Mouse (Mus musculus): ENCODE results near the gene Tas2r102. TPM values are rescaled to one million over a fixed set of nuclear protein-coding genes. Genes with fewer than 3 reads are reported as not detected.

The Tas2r102 gene
- not detected in 2 replicates for polyA plus RNA-seq (2014; fragmentation: Nextera tagmentation; extraction: Ambion mirVana)

DNA sequence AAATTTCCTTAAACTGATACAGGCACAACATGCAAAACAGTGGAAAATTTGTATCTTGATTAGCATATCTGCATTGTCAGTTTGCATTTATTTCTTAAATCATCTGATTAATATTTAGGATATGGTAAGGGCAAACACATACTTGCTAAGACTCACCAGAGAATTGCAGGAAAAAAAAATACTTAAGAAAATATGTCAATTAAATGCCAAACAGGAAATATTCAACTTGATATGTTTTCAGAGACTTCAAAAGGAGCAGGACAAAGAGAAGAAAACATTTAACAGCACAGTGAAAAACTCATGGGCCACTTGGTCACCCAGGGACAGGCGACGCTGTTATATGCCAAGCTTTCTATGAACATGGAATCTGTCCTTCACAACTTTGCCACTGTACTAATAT, at the start of gene Tas2r102:
Tas2r102 (plus strand) TSS at position 301 of the 400 bp plus-strand sequence.
- H3K9me3 ChIP-seq (ENCODE audit: control insufficient read depth, low read length) = no peaks in the 10 kb centered on the region
- no peak within 1 kb of the TSS for H3K4me2 ChIP-seq (replicated peaks; ENCODE audit: low read depth, low read length)
- ATAC-seq (ENCODE audit: low FRiP score) = no peak
- no peaks in the 10 kb centered on the region for H3K36me3 ChIP-seq (ENCODE audit: control insufficient read depth, insufficient read depth, low read length)
- H3K4me3 ChIP-seq (ENCODE audit: low read depth, low read length) = no peak within 1 kb of the TSS
- no peak for DNase-seq (ENCODE audit: low spot score)
- no peak within 1 kb of the TSS for H3K27ac ChIP-seq (ENCODE audit: low read depth, low read length)
- no peak within 1 kb of the TSS for H3K9ac ChIP-seq (ENCODE audit: low read depth, low read length)
- no peaks in the 10 kb centered on the region for H3K27me3 ChIP-seq (ENCODE audit: control insufficient read depth, insufficient read depth, low read length)
- 84% methylated on average over 2 of the region's 2 CpGs for WGBS
- H3K4me1 ChIP-seq (replicated peaks; ENCODE audit: control insufficient read depth, insufficient read depth, low read length) = no peaks in the 10 kb centered on the region

DNA sequence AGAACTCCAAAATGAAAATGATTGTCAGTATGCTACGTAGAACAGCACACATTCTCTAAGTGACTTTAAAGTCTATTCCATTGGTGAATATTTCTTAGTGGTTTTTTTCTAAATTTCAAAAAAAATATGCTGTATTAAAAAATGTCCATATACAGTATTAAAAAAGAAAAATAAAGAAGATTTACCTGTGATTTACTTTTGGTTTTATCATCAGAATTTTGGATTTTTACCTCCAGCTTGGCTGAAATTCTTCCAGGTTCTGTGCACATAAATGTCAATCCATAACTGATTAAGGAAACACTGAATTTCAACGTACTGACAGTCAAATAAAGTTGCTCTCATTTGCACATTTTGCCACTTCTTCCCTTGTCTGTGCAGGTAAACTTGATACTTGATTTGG, 24.0 kb upstream of the Tas2r102 start, which contains the start of gene Tas2r115:
Tas2r115 (minus strand) TSS at position 101 of the 400 bp plus-strand sequence.
- ATAC-seq (ENCODE audit: low FRiP score) = no peak
- no peaks in the 10 kb centered on the region for H3K9me3 ChIP-seq (ENCODE audit: control insufficient read depth, low read length)
- H3K9ac ChIP-seq (ENCODE audit: low read depth, low read length) = no peak within 1 kb of the TSS
- H3K4me3 ChIP-seq (ENCODE audit: low read depth, low read length) = no peak within 1 kb of the TSS
- no peaks in the 10 kb centered on the region for H3K36me3 ChIP-seq (ENCODE audit: control insufficient read depth, insufficient read depth, low read length)
- DNase-seq (ENCODE audit: low spot score) = no peak
- no peaks in the 10 kb centered on the region for H3K27me3 ChIP-seq (ENCODE audit: control insufficient read depth, insufficient read depth, low read length)
- no peak within 1 kb of the TSS for H3K27ac ChIP-seq (ENCODE audit: low read depth, low read length)
- no peak within 1 kb of the TSS for H3K4me2 ChIP-seq (replicated peaks; ENCODE audit: low read depth, low read length)
- no peaks in the 10 kb centered on the region for H3K4me1 ChIP-seq (replicated peaks; ENCODE audit: control insufficient read depth, insufficient read depth, low read length)
- WGBS = 82% methylated on average over 2 of the region's 2 CpGs

GRCm38 (mm10) chr6:132750206-132750605, 11.7 kb upstream of the Tas2r102 start:
- Histone ChIP-seq H3K4me3 (ENCODE audit: low read depth, low read length) (no peak overlapping the region), H3K4me2 (replicated peaks; ENCODE audit: low read depth, low read length) (no peak overlapping the region), H3K27ac (ENCODE audit: low read depth, low read length) (no peak overlapping the region), H3K9me3 (ENCODE audit: control insufficient read depth, low read length) (no peaks in the 10 kb centered on the region), H3K9ac (ENCODE audit: low read depth, low read length) (no peak overlapping the region), H3K36me3 (ENCODE audit: control insufficient read depth, insufficient read depth, low read length) (no peaks in the 10 kb centered on the region), H3K27me3 (ENCODE audit: control insufficient read depth, insufficient read depth, low read length) (no peaks in the 10 kb centered on the region), H3K4me1 (replicated peaks; ENCODE audit: control insufficient read depth, insufficient read depth, low read length) (no peaks in the 10 kb centered on the region)
- ATAC-seq (ENCODE audit: low FRiP score) (no peak), DNase-seq (ENCODE audit: low spot score) (no peak)
- WGBS = 89% methylated on average over 2 of the region's 2 CpGs

DNA sequence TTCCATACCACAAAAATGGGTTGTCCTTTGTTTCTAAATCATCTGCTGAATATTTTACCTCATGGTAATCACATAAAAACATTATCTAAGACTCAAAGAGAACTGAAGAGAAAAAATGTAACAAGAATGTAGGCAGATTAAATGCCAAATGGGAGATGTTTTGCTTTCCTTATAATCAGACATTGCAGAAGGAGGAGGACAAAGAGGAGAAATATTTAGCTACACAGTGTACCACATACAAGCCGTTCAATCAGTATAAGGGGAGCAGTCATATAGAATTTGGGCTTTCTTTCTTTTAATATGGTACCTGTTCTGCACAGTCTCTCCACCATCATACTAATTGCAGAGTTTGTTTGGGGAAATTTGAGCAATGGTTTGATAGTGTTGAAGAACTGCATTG, 7.5 kb upstream of the Tas2r102 start, which contains the start of gene Tas2r124:
Tas2r124 (plus strand) TSS at position 301 of the 400 bp plus-strand sequence.
- H3K4me1 ChIP-seq (replicated peaks; ENCODE audit: control insufficient read depth, insufficient read depth, low read length) = no peaks in the 10 kb centered on the region

DNA sequence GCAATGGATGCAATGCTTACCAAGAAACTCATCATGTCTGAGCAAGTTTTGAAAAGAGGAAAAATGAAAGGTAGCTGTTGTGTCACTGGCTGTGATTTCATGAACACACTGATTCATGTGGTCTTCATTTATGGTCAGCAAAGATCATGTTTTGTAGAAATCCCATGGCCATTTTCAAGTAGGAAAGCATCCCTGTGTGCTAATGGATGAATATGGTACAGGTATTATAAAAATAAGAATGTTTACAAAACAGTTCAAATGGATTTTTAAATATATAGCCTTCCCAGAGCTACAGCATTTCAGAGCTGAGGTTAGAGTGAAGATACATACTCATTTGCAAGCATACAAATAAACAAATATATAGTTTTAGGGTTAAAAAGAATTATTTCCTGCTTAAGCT, 16.1 kb downstream of the Tas2r102 start, which contains the start of gene Tas2r136:
Tas2r136 (minus strand) TSS at position 101 of the 400 bp plus-strand sequence.
- Histone ChIP-seq H3K4me3 (ENCODE audit: low read depth, low read length) (no peak within 1 kb of the TSS), H3K9ac (ENCODE audit: low read depth, low read length) (no peak within 1 kb of the TSS), H3K4me2 (replicated peaks; ENCODE audit: low read depth, low read length) (no peak within 1 kb of the TSS), H3K36me3 (ENCODE audit: control insufficient read depth, insufficient read depth, low read length) (no peaks in the 10 kb centered on the region), H3K27me3 (ENCODE audit: control insufficient read depth, insufficient read depth, low read length) (no peaks in the 10 kb centered on the region), H3K9me3 (ENCODE audit: control insufficient read depth, low read length) (no peaks in the 10 kb centered on the region), H3K27ac (ENCODE audit: low read depth, low read length) (no peak within 1 kb of the TSS), H3K4me1 (replicated peaks; ENCODE audit: control insufficient read depth, insufficient read depth, low read length) (no peaks in the 10 kb centered on the region)
- DNase-seq (ENCODE audit: low spot score) = no peak
- no peak for ATAC-seq (ENCODE audit: low FRiP score)

More for the DNA sequence above, 7.5 kb upstream of the Tas2r102 start, which contains the start of gene Tas2r124:
- no peak within 1 kb of the TSS for H3K9ac ChIP-seq (ENCODE audit: low read depth, low read length)
- H3K4me3 ChIP-seq (ENCODE audit: low read depth, low read length) = no peak within 1 kb of the TSS
- no peak within 1 kb of the TSS for H3K27ac ChIP-seq (ENCODE audit: low read depth, low read length)
- no peaks in the 10 kb centered on the region for H3K27me3 ChIP-seq (ENCODE audit: control insufficient read depth, insufficient read depth, low read length)
- H3K9me3 ChIP-seq (ENCODE audit: control insufficient read depth, low read length) = no peaks in the 10 kb centered on the region
- ATAC-seq (ENCODE audit: low FRiP score) (no peak), DNase-seq (ENCODE audit: low spot score) (no peak)
- WGBS = 97% methylated on average over 1 of the region's 1 CpGs
- no peak within 1 kb of the TSS for H3K4me2 ChIP-seq (replicated peaks; ENCODE audit: low read depth, low read length)
- no peaks in the 10 kb centered on the region for H3K36me3 ChIP-seq (ENCODE audit: control insufficient read depth, insufficient read depth, low read length)

- no peak for ATAC-seq (ENCODE audit: low FRiP score)
- WGBS = 15% methylated on average over 1 of the region's 1 CpGs
- peak; percentile 36 for DNase-seq (ENCODE audit: low spot score)
Measured at GRCm38 (mm10) chr6:132795393-132795792, 33.5 kb downstream of the Tas2r102 start.

DNA sequence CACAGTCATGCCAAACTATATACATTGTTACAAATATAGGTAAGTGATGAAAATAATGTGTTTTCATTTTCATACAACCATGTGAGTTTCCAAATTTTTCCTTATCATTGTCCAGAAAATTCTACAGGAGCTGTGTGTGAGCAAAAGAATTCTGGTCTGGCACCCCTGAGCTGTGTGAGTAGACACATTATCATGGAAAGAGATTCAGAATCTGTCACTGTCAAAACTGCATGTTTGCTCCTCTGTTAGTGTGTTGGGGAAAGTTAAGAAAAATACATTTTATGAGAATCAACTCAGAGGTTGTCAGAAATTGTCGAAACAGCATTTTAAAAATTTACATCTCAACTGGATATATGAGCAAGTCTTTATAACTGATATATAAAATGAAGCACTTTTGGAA, 40.6 kb downstream of the Tas2r102 start, which contains the start of gene Tas2r117:
Tas2r117 (plus strand) TSS at position 301 of the 400 bp plus-strand sequence.
- DNase-seq (ENCODE audit: low spot score) (no peak), ATAC-seq (ENCODE audit: low FRiP score) (no peak)
- H3K9ac ChIP-seq (ENCODE audit: low read depth, low read length) = no peak within 1 kb of the TSS
- H3K4me3 ChIP-seq (ENCODE audit: low read depth, low read length) = no peak within 1 kb of the TSS
- H3K36me3 ChIP-seq (ENCODE audit: control insufficient read depth, insufficient read depth, low read length) = no peaks in the 10 kb centered on the region
- WGBS = 77% methylated on average over 1 of the region's 1 CpGs
- no peaks in the 10 kb centered on the region for H3K4me1 ChIP-seq (replicated peaks; ENCODE audit: control insufficient read depth, insufficient read depth, low read length)
- no peaks in the 10 kb centered on the region for H3K9me3 ChIP-seq (ENCODE audit: control insufficient read depth, low read length)
- no peak within 1 kb of the TSS for H3K27ac ChIP-seq (ENCODE audit: low read depth, low read length)
- H3K4me2 ChIP-seq (replicated peaks; ENCODE audit: low read depth, low read length) = no peak within 1 kb of the TSS
- no peaks in the 10 kb centered on the region for H3K27me3 ChIP-seq (ENCODE audit: control insufficient read depth, insufficient read depth, low read length)

More at GRCm38 (mm10) chr6:132795393-132795792, 33.5 kb downstream of the Tas2r102 start:
- Histone ChIP-seq H3K27me3 (ENCODE audit: control insufficient read depth, insufficient read depth, low read length) (no peaks in the 10 kb centered on the region), H3K36me3 (ENCODE audit: control insufficient read depth, insufficient read depth, low read length) (no peaks in the 10 kb centered on the region), H3K4me1 (replicated peaks; ENCODE audit: control insufficient read depth, insufficient read depth, low read length) (no peaks in the 10 kb centered on the region), H3K4me2 (replicated peaks; ENCODE audit: low read depth, low read length) (no peak overlapping the region), H3K27ac (ENCODE audit: low read depth, low read length) (no peak overlapping the region), H3K9me3 (ENCODE audit: control insufficient read depth, low read length) (no peaks in the 10 kb centered on the region), H3K4me3 (ENCODE audit: low read depth, low read length) (no peak overlapping the region), H3K9ac (ENCODE audit: low read depth, low read length) (no peak overlapping the region)

Other genes starting within 250 kb of the Tas2r102 start
- gene Prh1, start 192.3 kb upstream of the Tas2r102 start, polyA plus RNA-seq (2014; fragmentation: Nextera tagmentation; extraction: Ambion mirVana) = not detected in 2 replicates
- gene Prp2, start 166.2 kb upstream of the Tas2r102 start, polyA plus RNA-seq (2014; fragmentation: Nextera tagmentation; extraction: Ambion mirVana) = not detected in 2 replicates
- gene A630073D07Rik, start 110.6 kb upstream of the Tas2r102 start, polyA plus RNA-seq (2014; fragmentation: Nextera tagmentation; extraction: Ambion mirVana) = not detected in 2 replicates
- not detected in 2 replicates for gene Tas2r120, start 105.2 kb upstream of the Tas2r102 start, polyA plus RNA-seq (2014; fragmentation: Nextera tagmentation; extraction: Ambion mirVana)
- not detected in 2 replicates for gene Tas2r121, start 61.1 kb upstream of the Tas2r102 start, polyA plus RNA-seq (2014; fragmentation: Nextera tagmentation; extraction: Ambion mirVana)
- not detected in 2 replicates for gene Tas2r122, start 50.2 kb upstream of the Tas2r102 start, polyA plus RNA-seq (2014; fragmentation: Nextera tagmentation; extraction: Ambion mirVana)
- gene Tas2r115, start 24.1 kb upstream of the Tas2r102 start, polyA plus RNA-seq (2014; fragmentation: Nextera tagmentation; extraction: Ambion mirVana) = not detected in 2 replicates
- gene Tas2r124, start 7.4 kb upstream of the Tas2r102 start, polyA plus RNA-seq (2014; fragmentation: Nextera tagmentation; extraction: Ambion mirVana) = not detected in 2 replicates
- not detected in 2 replicates for gene Tas2r136, start 16.0 kb downstream of the Tas2r102 start, polyA plus RNA-seq (2014; fragmentation: Nextera tagmentation; extraction: Ambion mirVana)
- gene Tas2r117, start 40.7 kb downstream of the Tas2r102 start, polyA plus RNA-seq (2014; fragmentation: Nextera tagmentation; extraction: Ambion mirVana) = not detected in 2 replicates
- not detected in 2 replicates for gene Tas2r123, start 85.0 kb downstream of the Tas2r102 start, polyA plus RNA-seq (2014; fragmentation: Nextera tagmentation; extraction: Ambion mirVana)
- gene Tas2r116, start 93.3 kb downstream of the Tas2r102 start, polyA plus RNA-seq (2014; fragmentation: Nextera tagmentation; extraction: Ambion mirVana) = not detected in 2 replicates
- not detected in 2 replicates for gene Tas2r110, start 105.9 kb downstream of the Tas2r102 start, polyA plus RNA-seq (2014; fragmentation: Nextera tagmentation; extraction: Ambion mirVana)
- not detected in 2 replicates for gene Tas2r113, start 130.9 kb downstream of the Tas2r102 start, polyA plus RNA-seq (2014; fragmentation: Nextera tagmentation; extraction: Ambion mirVana)
- not detected in 2 replicates for gene Tas2r125, start 147.5 kb downstream of the Tas2r102 start, polyA plus RNA-seq (2014; fragmentation: Nextera tagmentation; extraction: Ambion mirVana)
- not detected in 2 replicates for gene Tas2r129, start 189.0 kb downstream of the Tas2r102 start, polyA plus RNA-seq (2014; fragmentation: Nextera tagmentation; extraction: Ambion mirVana)
- not detected in 2 replicates for gene Tas2r131, start 195.8 kb downstream of the Tas2r102 start, polyA plus RNA-seq (2014; fragmentation: Nextera tagmentation; extraction: Ambion mirVana)
- not detected in 2 replicates for gene Tas2r109, start 218.8 kb downstream of the Tas2r102 start, polyA plus RNA-seq (2014; fragmentation: Nextera tagmentation; extraction: Ambion mirVana)